Mouse (Mus musculus) testis, adult 2 months (tissue): ENCODE data around the gene Gnpnat1. TPM values are rescaled to one million over a fixed set of nuclear protein-coding genes. Genes with fewer than 3 reads are reported as not detected.
A peak's percentile ranks its signal among the peaks of the same experiment; 100 is the strongest.
"Not testable (repeated sequence)": the region's sequence is repeated elsewhere in the genome, so short reads cannot be mapped to it uniquely, and the experiment has no call there.

Experiments used
- H3K27ac ChIP-seq: fragments of 200-500 bp; 2 replicates; pipeline ENCODE4 v1.5.1; 2012; ENCODE audit warnings: low read depth, low read length; ENCODE audit not compliant: control insufficient read depth, insufficient read depth
- H3K27me3 ChIP-seq: fragments of 200-500 bp; 2 replicates; pipeline ENCODE4 v1.6.1; 2012; ENCODE audit warnings: mild to moderate bottlenecking, low read length, moderate library complexity; ENCODE audit not compliant: control insufficient read depth, insufficient read depth
- H3K36me3 ChIP-seq: fragments of 200-500 bp; 2 replicates; pipeline ENCODE4 v1.6.1; 2012; ENCODE audit warnings: mild to moderate bottlenecking, low read length; ENCODE audit not compliant: control insufficient read depth, insufficient read depth
- H3K4me1 ChIP-seq: fragments of 200-500 bp; 2 replicates; pipeline ENCODE4 v1.6.1; 2012; ENCODE audit warnings: low read length; ENCODE audit not compliant: control insufficient read depth, insufficient read depth
- H3K4me3 ChIP-seq: fragments of 200-500 bp; 2 replicates; pipeline ENCODE4 v1.5.1; 2012; ENCODE audit warnings: low read depth, mild to moderate bottlenecking, low read length, moderate library complexity, mixed read lengths; ENCODE audit not compliant: control insufficient read depth
- CTCF ChIP-seq: fragments of 200-500 bp; IDR thresholded peaks from 2 replicates; pipeline ENCODE4 v1.5.1; 2012; ENCODE audit warnings: low read depth, mild to moderate bottlenecking, inconsistent platforms, low read length, moderate library complexity; ENCODE audit not compliant: control insufficient read depth, insufficient read depth, insufficient replicate concordance
- POLR2A ChIP-seq: fragments of 200-500 bp; IDR thresholded peaks from 2 replicates; pipeline ENCODE4 v1.6.1; 2012; ENCODE audit warnings: low read depth, mild to moderate bottlenecking, inconsistent platforms, low read length, moderate library complexity; ENCODE audit not compliant: control insufficient read depth
- polyA plus RNA-seq: library from polyadenylated mRNA; depleted of rRNA; stranded (reverse); fragments of >200 nt; gene quantifications from 2 replicates; pipeline ENCODE4 v1.2.3, GENCODE M21; 2012; rRNA removed

Gnpnat1 gene
- 3.5 TPM in 2 replicates for polyA plus RNA-seq

DNA sequence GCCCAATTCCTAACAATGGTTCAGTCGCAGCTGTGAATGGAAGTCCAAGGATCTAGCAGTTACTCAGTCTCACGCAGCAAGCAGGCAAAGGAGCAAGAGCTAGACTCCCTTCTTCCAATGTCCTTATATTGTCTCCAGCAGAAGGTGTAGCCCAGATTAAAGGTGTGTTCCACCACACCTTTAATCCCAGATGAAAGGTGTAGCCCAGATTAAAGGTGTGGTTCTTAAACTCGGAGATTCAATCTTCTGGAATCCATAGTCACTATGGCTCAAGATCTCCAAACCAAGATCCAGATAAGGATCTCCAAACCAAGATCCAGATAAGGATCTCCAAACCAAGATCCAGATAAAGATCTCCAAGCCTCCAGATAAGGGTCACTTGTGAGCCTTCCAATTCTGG is at the start of gene Gnpnat1:
Gnpnat1 (minus strand) TSS at position 101 of the 400 bp plus-strand sequence.
- H3K27ac ChIP-seq, H3K4me3 ChIP-seq, H3K36me3 ChIP-seq, H3K4me1 ChIP-seq, H3K27me3 ChIP-seq: not testable (repeated sequence)

DNA sequence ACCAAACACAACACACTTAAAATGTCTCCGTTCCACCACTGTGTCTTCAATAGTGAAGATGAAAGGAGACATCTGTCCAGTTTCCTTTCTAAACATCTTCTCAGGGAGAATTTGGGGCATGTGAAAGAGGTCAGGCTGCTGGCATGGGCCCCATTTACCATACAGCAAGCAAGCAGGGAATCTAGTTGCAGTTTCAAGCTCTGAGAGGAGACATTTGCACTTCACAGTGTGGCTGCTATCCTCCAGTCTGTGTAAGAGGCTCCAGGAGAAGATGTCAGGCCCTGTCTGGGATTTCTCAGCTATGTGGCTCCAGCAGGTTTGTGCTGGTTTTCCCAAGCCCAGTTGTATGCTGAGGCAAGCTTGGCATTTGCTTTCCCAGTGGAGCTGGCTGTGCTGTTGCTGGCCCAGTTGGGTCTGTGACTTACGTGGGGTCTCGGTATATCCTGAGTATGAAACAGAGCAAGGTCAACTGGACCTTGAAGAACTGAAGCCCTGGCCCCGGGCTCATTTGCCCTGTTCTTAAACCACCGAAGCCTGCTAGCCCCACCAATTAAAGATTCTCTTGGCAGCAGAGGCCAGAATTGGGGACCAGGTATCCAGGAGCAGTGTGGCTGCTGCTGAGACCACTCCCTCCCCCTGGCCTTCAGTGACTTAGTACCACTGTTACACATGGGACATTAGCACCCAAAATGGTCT is 49.0 kb upstream of the Gnpnat1 start:
- H3K4me3 ChIP-seq: no peak overlapping the region
- H3K27me3 ChIP-seq: no peaks in the 10 kb centered on the region
- TF ChIP-seq CTCF (no peak), POLR2A (no peak)
- H3K4me1 ChIP-seq: peaks cover 4% of the 10 kb centered on the region; the same call in 1 of the 2 replicates
- 0 out of 2 replicates have a peak overlapping the region, but pooled peaks have one; percentile 5 for H3K27ac ChIP-seq
- no peaks in the 10 kb centered on the region for H3K36me3 ChIP-seq

DNA sequence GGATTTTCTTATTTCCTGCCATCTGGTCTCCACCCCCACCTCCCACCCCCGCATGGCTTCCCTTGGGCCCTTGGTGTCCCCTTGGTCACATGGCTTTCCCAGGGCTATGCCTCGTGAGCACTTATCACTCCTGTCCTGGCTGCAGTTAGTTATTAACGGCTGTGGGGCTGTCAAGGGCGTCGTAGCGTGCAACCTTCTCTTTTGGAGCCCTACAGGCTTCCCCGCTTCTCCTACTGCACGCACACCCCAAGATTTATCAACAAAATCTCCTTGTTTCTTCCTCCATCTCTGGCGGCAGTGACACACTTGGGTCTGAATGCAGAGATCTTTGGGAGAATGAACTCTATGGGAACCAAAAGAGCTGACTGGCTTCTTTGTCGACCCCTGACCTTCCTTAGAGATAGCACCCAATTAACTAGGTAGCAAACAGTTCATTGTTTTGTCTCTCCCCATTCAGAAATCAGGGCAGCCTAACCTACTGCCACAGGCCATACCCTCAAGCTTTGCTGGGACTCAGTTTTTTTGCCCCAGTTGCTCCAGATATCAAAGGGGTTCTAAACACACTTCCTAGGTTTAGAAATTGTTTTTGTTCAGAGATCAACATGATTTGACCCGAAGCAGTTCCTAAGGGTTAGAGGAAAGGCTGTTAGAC is 48.3 kb upstream of the Gnpnat1 start:
- Histone ChIP-seq H3K36me3 (no peaks in the 10 kb centered on the region), H3K4me3 (no peak overlapping the region), H3K4me1 (peaks cover 4% of the 10 kb centered on the region; the same call in 1 of the 2 replicates), H3K27me3 (no peaks in the 10 kb centered on the region), H3K27ac (no peak overlapping the region)
- TF ChIP-seq CTCF: no peak
- no peak for TF ChIP-seq POLR2A

DNA sequence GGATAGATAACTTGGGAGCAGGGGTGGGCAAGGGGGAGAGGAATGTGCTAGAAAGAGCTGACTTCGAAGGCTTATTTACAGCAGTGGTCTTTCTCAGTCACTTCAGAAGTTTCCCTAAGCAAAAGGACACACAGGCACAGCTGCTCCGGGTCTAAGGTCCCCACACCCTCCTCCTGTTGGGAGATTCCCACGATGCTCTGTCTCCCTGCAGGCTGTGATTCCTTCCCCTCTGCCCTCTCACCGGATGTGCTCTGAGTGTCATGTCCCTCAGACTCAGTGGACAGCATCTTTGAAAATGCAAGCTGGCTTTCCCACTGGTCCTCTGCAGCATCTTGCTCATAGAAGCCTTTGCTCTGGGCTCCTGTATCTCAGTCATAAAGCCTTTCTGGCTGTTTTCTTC is 47.4 kb upstream of the Gnpnat1 start:
- Histone ChIP-seq H3K27ac (0 out of 2 replicates have a peak overlapping the region, but pooled peaks have one; percentile 13), H3K36me3 (no peaks in the 10 kb centered on the region), H3K4me1 (peaks cover 4% of the 10 kb centered on the region; the same call in 1 of the 2 replicates), H3K27me3 (no peaks in the 10 kb centered on the region), H3K4me3 (no peak overlapping the region)
- TF ChIP-seq CTCF: no peak
- TF ChIP-seq POLR2A: no peak

DNA sequence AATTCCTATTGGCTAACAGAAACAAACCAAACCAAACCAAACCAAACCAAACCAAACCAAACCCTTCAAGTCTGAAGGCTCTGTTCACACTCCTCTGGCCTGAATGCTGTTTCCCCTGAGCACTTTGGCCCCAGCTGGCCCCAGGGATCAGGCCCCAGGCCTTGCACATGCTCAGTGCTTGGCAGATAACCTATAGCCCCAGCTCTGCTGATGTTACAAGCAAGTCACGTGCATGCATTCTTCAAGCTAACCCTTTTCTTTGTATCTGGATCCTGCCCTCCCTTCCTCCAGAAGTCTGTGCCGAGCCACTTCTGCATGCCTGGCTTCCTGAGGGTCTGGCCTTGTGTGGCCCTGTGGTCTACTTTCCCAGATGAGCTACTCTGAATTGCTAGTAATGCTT is 46.4 kb upstream of the Gnpnat1 start:
- Histone ChIP-seq H3K36me3 (no peaks in the 10 kb centered on the region), H3K4me3 (no peak overlapping the region), H3K27ac (no peak overlapping the region), H3K4me1 (peaks cover 4% of the 10 kb centered on the region; the same call in 1 of the 2 replicates), H3K27me3 (no peaks in the 10 kb centered on the region)
- TF ChIP-seq CTCF (no peak), POLR2A (no peak)

DNA sequence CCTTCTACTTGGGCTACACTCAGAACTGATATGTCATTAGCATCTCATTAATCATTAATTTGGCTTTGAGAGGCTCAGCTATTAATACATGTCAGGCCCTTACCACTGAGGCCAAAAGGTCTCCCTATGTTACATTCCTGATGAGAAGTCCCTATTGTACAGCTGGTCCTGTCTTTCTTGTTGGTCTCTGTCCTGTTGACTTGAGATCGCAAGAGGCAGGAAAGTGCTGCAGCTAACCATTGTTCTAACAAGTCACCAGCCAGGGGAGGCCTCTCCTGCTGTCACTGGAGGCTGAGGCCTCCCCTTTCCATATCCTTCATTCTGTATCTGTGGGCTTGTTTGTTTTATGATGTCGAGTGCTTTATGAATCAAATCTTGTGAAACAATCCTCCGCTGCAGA is 42.1 kb upstream of the Gnpnat1 start:
- no peaks in the 10 kb centered on the region for H3K36me3 ChIP-seq
- TF ChIP-seq POLR2A (no peak), CTCF (no peak)
- H3K27me3 ChIP-seq: no peaks in the 10 kb centered on the region
- H3K4me3 ChIP-seq: no peak overlapping the region
- H3K4me1 ChIP-seq: peaks cover 9% of the 10 kb centered on the region
- no peak overlapping the region for H3K27ac ChIP-seq

DNA sequence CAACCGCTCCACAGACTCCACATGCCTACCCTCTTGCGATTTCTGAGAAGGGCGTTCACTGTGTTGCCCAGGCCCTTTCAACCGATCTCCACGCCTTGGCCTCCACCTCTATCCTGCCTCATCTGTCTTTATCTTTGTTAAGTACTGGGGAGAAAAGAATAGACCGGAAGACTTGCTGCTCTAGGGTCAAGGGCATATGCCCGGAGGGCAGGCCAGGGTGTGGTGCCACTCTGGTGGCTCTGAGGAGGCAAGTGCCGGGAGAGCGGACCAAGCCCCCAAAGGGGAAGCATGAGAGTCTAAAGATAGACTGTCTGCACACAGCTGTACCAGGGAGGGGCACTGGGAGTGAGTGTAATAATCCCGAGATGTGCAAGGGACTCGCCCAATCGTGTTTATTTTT is 40.7 kb upstream of the Gnpnat1 start:
- TF ChIP-seq POLR2A (no peak), CTCF (no peak)
- H3K27me3 ChIP-seq: no peaks in the 10 kb centered on the region
- H3K36me3 ChIP-seq: no peaks in the 10 kb centered on the region
- H3K4me1 ChIP-seq: peaks cover 11% of the 10 kb centered on the region
- H3K27ac ChIP-seq: no peak overlapping the region
- H3K4me3 ChIP-seq: peak overlapping the region; percentile 81

DNA sequence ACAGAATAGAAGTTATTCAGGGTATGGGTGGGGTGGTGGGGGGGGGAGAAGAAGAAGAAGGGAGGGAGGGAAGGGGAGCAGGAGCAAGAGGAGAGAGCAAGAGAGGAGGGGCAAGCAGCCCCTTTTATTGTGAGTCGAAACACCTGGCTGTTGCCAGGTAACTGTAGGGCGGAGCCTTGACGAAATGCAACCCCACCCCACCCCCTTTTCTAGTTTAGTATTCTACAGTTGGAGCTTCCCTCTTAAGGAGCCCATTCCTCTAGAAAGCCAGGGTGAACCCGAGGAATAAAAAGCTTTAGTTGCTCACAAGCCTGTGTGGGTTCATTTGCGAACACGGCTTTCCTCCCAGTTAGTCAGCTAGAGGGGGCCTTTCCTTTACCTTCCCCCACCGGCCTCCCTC is 40.2 kb upstream of the Gnpnat1 start:
- TF ChIP-seq POLR2A: no peak
- no peak for TF ChIP-seq CTCF
- Histone ChIP-seq H3K4me1 (peaks cover 11% of the 10 kb centered on the region), H3K27me3 (no peaks in the 10 kb centered on the region), H3K4me3 (peak overlapping the region; percentile 81), H3K36me3 (no peaks in the 10 kb centered on the region), H3K27ac (no peak overlapping the region)
